Mouse (Mus musculus) gastrocnemius, postnatal 4 days (tissue): ENCODE data around the gene Olfr889. TPM values are rescaled to one million over a fixed set of nuclear protein-coding genes. Genes with fewer than 3 reads are reported as not detected.
"Not testable (repeated sequence)": the region's sequence is repeated elsewhere in the genome, so short reads cannot be mapped to it uniquely, and the experiment has no call there.

Experiments
- DNase-seq, 2 experiments: peaks; one replicate each; pipeline ENCODE4 v3.0.0; 2021 to 2022; ENCODE audit warnings: low spot score in 2 of 2, mixed read lengths in 2 of 2
- long read RNA-seq, 2 experiments: library from polyadenylated mRNA; stranded (forward); transcript quantifications; one replicate each; pipeline ENCODE4 v2.0.0; 2021
- total RNA-seq, 2 experiments: library from RNA; stranded (reverse); gene quantifications; 2 replicates each; pipeline ENCODE4 v1.2.3; 2021

The Olfr889 gene
- total RNA-seq = not detected
- long read RNA-seq, experiment 1, partial matches to known transcripts = 0 of 1 reads
- long read RNA-seq, experiment 1, other reads (novel, unspliced or antisense) = 1 of 1 reads
- long read RNA-seq, experiment 2 = 0 reads

DNA sequence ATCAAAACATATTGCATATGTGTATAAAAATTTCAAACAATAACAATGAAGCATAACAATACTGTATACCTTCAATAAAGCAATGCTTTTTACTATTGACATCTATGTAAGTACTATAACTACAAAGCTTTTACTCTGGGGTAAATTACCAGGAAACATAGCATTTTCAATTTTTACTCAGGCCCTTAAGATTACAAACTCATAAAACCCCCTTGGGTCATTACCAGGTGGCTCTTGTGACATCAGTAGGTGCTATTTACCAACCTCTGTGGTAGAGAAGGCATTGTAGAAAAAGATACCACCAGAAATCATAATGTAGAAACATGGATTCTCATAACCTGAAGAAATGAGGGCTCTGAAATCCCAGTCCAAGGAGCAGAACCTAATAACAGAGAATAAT is at the start of gene Olfr889:
Gene Olfr889, plus strand, starts transcription at position 301 of the 400 bp plus-strand sequence.
- DNase-seq = no peak

DNA sequence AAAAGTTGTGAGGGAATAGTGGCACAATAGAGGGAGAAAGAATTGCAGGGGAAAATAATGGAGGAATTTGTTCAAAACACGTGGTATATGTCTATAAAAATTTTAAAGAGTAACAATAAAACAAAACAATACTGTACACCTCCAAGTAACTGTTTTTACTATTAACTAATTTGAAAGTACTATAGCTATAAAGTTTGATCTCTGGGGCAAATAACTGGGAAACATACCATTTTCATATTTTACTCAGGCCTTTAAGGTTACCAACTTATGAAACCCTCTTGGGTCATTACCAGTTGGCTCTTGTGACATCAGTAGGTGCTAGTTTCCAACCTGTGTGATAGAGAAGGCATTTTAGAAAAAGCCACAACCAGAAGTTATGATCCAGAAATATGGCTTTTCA is 31.2 kb upstream of the Olfr889 start, which contains the start of gene Olfr887:
Gene Olfr887, plus strand, starts transcription at position 301 of the 400 bp plus-strand sequence.
- no peak for DNase-seq

DNA sequence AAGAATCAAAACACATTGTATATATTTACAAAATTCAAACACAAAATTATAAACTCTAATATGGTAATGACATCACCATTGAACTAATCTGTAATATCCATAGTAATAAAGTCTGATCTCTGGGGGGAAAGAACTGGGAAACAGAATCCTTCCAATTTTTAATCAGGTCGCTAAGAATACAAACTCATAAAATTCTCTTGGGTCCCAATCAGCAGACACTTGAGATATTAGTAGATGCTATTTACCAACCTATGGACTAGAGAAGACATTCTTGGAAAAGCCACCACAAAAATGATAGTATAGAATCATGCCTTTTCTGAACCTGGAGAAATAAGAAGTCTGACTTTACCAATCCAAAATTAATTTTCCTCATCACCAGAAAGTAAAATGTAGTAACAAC is 7.2 kb upstream of the Olfr889 start, which contains the start of gene Olfr888:
Gene Olfr888, plus strand, starts transcription at position 301 of the 400 bp plus-strand sequence.
- no peak for DNase-seq

DNA sequence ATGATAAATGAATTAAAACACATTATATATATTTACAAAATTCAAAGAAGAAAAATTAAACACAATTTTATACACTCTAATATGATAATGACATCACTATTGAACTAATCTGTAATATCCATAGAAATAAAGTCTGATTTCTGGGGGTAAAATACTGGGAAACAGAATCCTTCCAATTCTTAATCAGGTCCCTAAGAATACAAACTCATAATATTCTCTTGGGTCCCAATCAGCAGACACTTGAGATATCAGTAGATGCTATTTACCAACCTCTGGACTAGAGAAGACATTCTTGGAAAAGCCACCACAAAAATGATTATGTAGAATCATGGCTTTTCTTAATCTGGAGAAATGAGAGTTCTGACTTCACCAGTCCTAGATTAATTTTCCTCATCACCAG is 27.2 kb downstream of the Olfr889 start, which contains the start of gene Olfr890:
Gene Olfr890, plus strand, starts transcription at position 301 of the 400 bp plus-strand sequence.
- DNase-seq = no peak

DNA sequence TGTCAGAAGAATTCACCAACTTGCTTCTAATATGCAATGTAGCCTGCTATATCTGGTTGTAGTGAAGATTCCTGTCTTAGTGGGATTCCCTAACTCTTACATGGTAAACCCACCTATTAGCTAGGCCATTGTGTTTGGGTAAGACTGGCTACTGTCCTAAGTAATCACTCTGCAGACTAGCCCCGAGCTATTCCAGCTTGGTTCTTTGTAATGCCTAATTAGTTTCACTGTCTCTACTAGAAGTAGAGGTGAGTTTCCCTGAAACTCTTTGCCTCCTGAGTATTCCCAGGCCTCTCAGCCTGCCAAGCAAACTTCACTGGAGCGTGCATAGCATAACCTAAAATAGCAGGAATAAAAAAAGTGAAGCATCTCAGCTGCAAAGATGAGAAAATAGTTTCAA is 53.3 kb downstream of the Olfr889 start:
- not testable (repeated sequence) for DNase-seq

Other genes with a start within 250 kb of the Olfr889 start
- gene Olfr145, start 218.5 kb upstream of the Olfr889 start, total RNA-seq = not detected
- gene Olfr878, start 197.4 kb upstream of the Olfr889 start, total RNA-seq = not detected
- gene Olfr881, start 123.4 kb upstream of the Olfr889 start, total RNA-seq = not detected
- not detected for gene Olfr883, start 89.4 kb upstream of the Olfr889 start, total RNA-seq
- gene Olfr884, start 68.6 kb upstream of the Olfr889 start, total RNA-seq = not detected
- not detected for gene Olfr885, start 53.9 kb upstream of the Olfr889 start, total RNA-seq
- gene Olfr887, start 31.1 kb upstream of the Olfr889 start, total RNA-seq = not detected
- not detected for gene Olfr888, start 7.1 kb upstream of the Olfr889 start, total RNA-seq
- not detected for gene Olfr890, start 27.3 kb downstream of the Olfr889 start, total RNA-seq
- gene Olfr891, start 65.6 kb downstream of the Olfr889 start, total RNA-seq = not detected
- gene Olfr893, start 93.2 kb downstream of the Olfr889 start, total RNA-seq = not detected
- not detected for gene Olfr894, start 102.9 kb downstream of the Olfr889 start, total RNA-seq
- not detected for gene Olfr143, start 137.6 kb downstream of the Olfr889 start, total RNA-seq
- gene Olfr895, start 152.7 kb downstream of the Olfr889 start, total RNA-seq = not detected
- gene Olfr896-ps1, start 175.9 kb downstream of the Olfr889 start, total RNA-seq = not detected
- not detected for gene Olfr25, start 213.9 kb downstream of the Olfr889 start, total RNA-seq
- not detected for gene Olfr898, start 233.2 kb downstream of the Olfr889 start, total RNA-seq